Mouse (Mus musculus) kidney, adult 10 weeks (tissue): ENCODE results near the gene Pagr1b. TPM values are rescaled to one million over a fixed set of nuclear protein-coding genes. Genes with fewer than 3 reads are reported as not detected.

ENCODE experiments used
- polyA plus RNA-seq: library from polyadenylated mRNA; stranded (reverse); fragments of 350-450 nt; fragmentation: Illumina TruSeq; extraction: RNeasy Lipid Tissue Mini Kit (QIAGEN cat#74804); gene quantifications from one replicate; pipeline ENCODE4 v1.2.3, GENCODE M21; 2014; ENCODE audit warnings: low read depth, low replicate concordance

Gene Pagr1b
- not detected for polyA plus RNA-seq

DNA sequence TGATC is at the start of gene Pagr1b:
Gene Pagr1b, minus strand, starts transcription at position 4 of the 5 bp plus-strand sequence.

DNA sequence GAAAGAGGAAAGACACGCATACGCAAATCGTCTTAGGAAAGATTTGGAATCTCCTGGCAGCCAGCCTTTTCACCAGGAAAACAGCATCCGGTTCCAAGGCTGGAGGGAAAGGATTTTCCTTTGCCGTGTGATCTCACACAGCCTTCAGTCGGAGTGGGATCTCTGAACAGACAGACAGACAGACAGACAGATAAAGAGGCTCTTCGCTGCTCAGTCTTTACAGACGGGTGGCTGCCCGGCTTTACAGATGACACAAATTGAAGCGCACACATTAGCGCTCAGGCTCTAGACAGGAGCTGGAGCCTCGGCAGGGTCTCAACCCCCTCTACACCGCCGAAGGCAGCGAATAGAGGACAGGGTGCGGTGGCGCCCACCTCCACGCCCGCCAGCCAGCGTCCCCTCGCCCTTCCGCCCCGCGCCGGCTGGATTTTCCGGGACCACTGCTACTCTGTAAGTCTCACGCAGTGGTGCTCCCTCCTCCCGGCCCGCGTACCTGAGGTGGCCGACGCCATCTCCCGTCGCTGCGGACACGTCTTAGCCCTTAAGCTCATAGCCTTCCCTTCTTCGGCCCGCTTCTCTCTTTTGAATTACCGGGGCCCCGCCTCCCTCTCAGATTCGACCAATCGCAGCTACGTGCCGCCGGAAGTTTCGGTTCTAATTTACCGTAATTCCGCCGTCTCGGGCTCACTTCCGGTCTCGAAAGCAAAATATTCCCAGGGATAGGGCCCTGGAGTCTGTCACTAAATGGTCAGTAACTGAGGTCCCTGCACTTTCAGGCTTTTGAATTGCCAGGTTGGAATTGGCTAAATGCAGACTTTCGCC is 25.8 kb upstream of the Pagr1b start, which contains the start of gene Kif22:
Gene Kif22, minus strand, starts transcription at position 621 of the 822 bp plus-strand sequence.

DNA sequence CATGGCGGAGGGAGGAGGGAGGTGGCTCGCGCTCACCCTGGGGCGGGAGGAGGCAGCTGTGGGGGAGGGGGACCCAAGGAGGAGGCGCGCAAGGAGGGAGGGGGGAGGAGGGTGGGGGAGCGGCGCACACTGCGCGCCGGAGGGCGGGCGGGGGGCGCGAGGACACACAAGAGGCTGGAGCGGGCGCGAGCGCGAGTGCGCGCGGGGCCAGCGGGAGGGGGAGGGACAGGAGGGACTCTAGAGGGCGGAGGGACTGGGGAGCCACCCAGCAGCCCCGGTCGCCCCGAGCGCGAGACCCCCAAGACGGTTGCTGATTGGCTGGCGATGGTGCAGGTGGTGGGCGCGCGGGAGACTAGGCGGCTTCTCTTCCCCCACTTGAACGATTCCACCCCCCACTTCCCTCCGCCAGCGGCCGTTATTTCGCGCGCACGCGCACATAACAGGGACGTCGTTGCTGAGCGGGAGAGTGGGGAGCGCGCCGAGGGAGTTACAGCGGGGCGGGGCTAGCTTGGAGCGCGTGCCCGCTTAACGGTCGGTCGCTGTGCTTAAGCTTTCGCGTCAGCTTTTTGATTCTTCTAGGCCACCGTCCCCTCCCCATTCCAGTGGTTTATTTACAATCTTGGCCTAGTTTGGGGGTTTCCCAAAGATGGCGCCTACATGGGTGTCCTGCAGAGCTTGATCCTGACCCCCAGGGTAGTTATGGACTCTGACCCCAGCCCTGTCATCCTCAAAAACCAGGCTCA is 10.9 kb upstream of the Pagr1b start, which contains the start of gene Maz:
Gene Maz, minus strand, starts transcription at position 54 of the 743 bp plus-strand sequence.

DNA sequence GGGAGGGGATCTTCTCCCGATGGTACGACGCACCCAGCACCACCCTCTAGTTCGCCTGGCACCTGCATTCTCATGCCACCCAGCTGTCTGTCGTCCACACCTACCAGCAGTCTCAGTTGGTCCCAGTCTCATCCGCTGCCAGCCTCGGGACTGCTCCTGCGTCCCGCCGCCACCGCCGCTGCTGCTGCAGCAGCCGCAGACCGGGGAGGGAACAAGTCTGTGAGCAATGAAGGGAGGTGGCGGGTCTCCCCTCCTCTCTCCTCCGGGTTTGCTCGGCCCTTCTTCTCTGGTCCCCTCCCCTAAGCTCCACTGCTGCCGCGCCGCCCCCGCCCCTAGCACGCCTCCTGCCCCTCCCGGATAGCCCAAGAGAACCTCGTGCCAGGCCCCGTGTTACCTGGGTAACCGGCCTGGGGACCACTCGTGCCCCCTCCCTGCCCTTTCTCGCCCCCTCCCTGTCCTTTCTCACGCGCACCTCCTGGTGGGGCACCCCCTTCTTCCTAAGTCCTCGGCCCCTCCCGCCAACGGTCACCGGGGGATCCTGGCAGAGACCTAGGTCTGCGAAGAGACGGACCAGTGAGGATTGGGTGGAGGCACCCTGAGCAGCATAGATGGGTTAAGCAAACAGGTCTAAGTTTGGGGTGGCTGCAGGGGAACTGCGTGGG is 4.7 kb upstream of the Pagr1b start, which contains the start of the genes Gm42742 and Prrt2:
Gene Gm42742, minus strand, starts transcription at position 197 of the 662 bp plus-strand sequence.
Gene Prrt2, minus strand, starts transcription at position 311 of the 662 bp plus-strand sequence.

DNA sequence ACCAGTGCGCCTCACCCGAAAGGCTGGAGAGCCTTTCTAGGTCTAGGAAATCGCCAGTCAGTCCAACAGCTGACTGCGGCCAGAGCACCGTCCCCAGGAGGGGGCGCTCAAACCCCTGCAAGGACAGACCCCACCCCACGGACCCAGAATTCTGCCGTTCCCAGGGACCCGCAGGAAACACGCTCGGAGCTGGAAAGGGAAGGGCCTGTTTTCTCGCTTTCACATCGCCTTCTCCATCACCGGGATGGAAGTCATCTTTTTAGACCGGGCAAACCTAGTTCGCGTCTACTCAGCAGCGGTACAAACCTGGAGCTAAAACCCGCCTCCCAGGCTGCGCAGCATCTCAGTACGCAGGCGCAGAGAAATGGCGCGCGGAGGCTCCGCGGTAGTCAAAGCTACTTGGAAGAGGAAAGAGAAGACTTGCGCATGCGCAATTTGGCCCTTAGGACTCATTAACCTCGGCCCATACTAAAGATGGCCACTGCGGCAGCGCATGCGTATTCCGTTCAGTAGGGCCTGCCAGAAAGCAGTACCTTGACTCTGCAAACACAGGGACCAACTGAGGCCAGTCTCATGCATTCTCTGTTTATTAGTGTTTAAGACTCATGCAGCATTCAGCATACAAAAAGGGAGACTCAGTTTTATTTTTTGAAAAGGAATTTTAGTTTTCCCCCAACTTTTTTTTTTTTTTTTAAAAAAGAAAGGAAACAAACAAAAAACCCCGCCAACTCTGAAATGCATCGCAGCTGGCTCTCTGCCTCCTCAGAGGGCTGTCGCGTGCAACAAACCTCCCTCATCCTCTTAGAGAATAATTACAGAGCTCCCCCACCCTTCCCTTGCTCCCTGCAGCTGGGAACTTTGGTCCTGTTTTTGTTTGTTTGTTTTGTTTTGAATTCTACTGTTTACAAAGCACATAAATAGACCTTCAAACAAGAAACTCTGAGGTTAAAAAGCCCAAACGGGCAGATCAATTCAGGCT is 976 bp upstream of the Pagr1b start, which contains the start of gene Pagr1a:
Gene Pagr1a, minus strand, starts transcription at position 382 of the 979 bp plus-strand sequence.

DNA sequence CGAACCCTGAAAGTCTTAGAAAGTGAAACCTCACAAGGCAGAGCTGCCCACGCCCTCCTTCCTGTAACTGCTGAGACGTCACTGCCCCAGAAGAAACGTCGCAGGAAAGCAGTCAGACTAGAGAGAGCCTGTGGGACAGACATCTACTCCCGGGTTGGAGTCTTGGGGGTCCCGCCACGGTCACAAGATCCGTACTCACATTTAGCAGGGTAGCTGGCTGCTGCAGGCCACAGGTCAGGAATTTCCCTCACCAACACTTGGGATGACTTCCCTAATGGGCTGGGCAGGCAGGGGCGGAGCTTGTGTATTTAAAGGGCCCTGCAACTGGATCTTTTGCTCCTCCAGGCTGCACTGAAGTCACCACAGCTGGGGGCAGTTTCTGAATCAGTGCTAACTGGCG is 2.0 kb downstream of the Pagr1b start, which contains the start of gene Mvp:
Gene Mvp, minus strand, starts transcription at position 302 of the 400 bp plus-strand sequence.

DNA sequence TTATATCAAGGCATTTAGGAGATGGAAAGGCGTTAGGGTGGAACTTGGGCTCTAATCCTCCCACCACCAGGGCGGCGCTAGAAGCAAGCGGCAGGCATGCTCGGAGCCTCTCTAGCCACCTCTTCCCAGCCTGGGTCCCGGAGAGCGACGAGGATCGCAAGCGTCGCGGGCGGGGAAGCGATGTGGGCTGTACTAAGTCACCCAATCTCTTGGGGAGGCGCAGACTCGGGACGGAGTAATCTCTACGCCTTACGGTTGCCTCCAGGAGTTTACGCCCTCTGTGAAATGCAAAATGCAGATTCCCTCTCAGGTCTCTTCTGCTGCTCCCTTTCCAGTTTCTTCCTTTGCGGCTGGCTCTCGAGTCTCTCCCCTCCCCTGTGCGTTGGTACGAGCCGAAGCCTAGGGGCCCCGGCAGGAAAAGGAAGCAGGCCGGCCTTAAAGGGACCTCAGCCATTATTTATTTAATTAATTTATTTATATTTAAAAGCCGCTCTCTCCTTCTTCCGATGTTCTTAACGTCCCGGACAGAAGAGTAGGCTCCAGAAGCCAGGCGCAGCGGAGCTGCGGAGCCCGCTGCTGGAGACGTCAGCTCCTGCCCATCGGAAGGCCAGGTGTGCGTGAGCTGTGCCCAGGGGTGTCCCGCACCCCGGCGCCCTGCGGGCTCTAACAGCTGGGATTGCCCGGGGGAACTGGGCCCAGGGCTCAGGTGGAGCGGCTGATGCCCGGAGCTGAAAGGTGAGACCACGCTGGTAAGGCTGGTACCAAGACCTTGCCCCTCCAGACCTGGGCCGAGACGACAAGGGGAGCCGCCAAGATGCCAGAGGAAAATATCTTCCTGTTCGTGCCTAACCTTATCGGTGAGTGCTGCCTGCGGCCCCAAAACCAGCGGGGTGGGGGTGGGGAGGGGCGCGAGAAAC is 40.1 kb downstream of the Pagr1b start, which contains the start of gene Cdiptos:
Gene Cdiptos, minus strand, starts transcription at position 149 of the 917 bp plus-strand sequence.

DNA sequence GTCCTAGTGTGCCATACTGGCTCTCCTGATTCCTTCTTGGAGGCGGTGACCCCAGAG is 40.6 kb downstream of the Pagr1b start, which contains the start of gene Cdipt:
Gene Cdipt, plus strand, starts transcription at position 22 of the 57 bp plus-strand sequence.

Other genes with a start within 250 kb of the Pagr1b start
- gene Ypel3, start 239.5 kb downstream of the Pagr1b start, polyA plus RNA-seq: 13.0 TPM
- gene Tbx6, start 235.0 kb downstream of the Pagr1b start, polyA plus RNA-seq: not detected
- gene Ppp4c, start 224.0 kb downstream of the Pagr1b start, polyA plus RNA-seq: 29.0 TPM
- not detected for gene Fam57b, start 218.8 kb downstream of the Pagr1b start, polyA plus RNA-seq
- not detected for gene 4930451I11Rik, start 184.8 kb downstream of the Pagr1b start, polyA plus RNA-seq
- not detected for gene Doc2a, start 169.1 kb downstream of the Pagr1b start, polyA plus RNA-seq
- gene Hirip3, start 154.5 kb downstream of the Pagr1b start, polyA plus RNA-seq: 10.3 TPM
- 10.2 TPM for gene Ino80e, start 154.1 kb downstream of the Pagr1b start, polyA plus RNA-seq
- 6.5 TPM for gene Taok2, start 131.8 kb downstream of the Pagr1b start, polyA plus RNA-seq
- 6.4 TPM for gene Tmem219, start 93.6 kb downstream of the Pagr1b start, polyA plus RNA-seq
- gene Kctd13, start 87.6 kb downstream of the Pagr1b start, polyA plus RNA-seq: 1.1 TPM
- not detected for gene Asphd1, start 66.9 kb downstream of the Pagr1b start, polyA plus RNA-seq
- not detected for gene Sez6l2, start 65.9 kb downstream of the Pagr1b start, polyA plus RNA-seq
- 10.3 TPM for gene Cdipt, start 40.6 kb downstream of the Pagr1b start, polyA plus RNA-seq
- not detected for gene Cdiptos, start 40.4 kb downstream of the Pagr1b start, polyA plus RNA-seq
- gene Mvp, start 1.9 kb downstream of the Pagr1b start, polyA plus RNA-seq: 0.53 TPM
- not detected for gene Pagr1a, start 868 bp upstream of the Pagr1b start, polyA plus RNA-seq
- 0.61 TPM for gene Gm42742, start 4.6 kb upstream of the Pagr1b start, polyA plus RNA-seq
- not detected for gene Prrt2, start 4.7 kb upstream of the Pagr1b start, polyA plus RNA-seq
- 15.0 TPM for gene Maz, start 10.6 kb upstream of the Pagr1b start, polyA plus RNA-seq
- not detected for gene Kif22, start 26.0 kb upstream of the Pagr1b start, polyA plus RNA-seq
- gene Zg16, start 70.8 kb upstream of the Pagr1b start, polyA plus RNA-seq: not detected
- 0.73 TPM for gene AI467606, start 74.9 kb upstream of the Pagr1b start, polyA plus RNA-seq
- 22.6 TPM for gene Qprt, start 105.7 kb upstream of the Pagr1b start, polyA plus RNA-seq
- gene Spn, start 121.3 kb upstream of the Pagr1b start, polyA plus RNA-seq: 0.65 TPM
- 11.2 TPM for gene Cd2bp2, start 179.6 kb upstream of the Pagr1b start, polyA plus RNA-seq
- gene Tbc1d10b, start 192.0 kb upstream of the Pagr1b start, polyA plus RNA-seq: 1.9 TPM
- not detected for gene Mylpf, start 192.4 kb upstream of the Pagr1b start, polyA plus RNA-seq
- 1.3 TPM for gene Zfp553, start 216.6 kb upstream of the Pagr1b start, polyA plus RNA-seq
- not detected for gene Sept1, start 216.6 kb upstream of the Pagr1b start, polyA plus RNA-seq
- not detected for gene Zfp771, start 227.8 kb upstream of the Pagr1b start, polyA plus RNA-seq
- gene Dctpp1, start 244.2 kb upstream of the Pagr1b start, polyA plus RNA-seq: not detected